Mouse (Mus musculus): ENCODE data around the gene Aebp2. TPM values are rescaled to one million over a fixed set of nuclear protein-coding genes. Genes with fewer than 3 reads are reported as not detected.

Aebp2 gene
- total and polyA plus RNA-seq, 2 experiments from 2014 or later = 5.2 to 14.8 TPM

DNA sequence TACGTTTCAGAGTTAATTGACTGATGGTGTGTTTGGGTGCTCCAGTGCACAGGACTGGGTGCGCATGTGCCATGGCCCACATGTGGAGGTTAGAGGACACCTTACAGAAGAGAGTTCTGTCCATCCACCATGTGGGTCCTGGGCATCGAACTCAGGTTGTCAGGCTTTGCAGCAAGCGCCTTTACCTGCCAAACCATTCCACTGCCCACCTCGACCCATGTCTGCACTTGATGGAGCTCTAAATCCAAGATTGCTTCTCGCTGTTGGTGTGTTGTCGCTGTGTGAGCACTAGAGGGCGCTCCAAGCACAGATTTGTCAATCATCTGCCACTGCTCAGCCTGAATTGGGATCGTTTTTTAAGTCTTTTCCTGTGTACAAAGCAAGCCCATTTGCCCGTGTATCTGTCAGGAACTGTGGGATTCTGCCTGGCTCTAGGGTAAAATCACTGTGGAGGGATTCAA, 92.5 kb downstream of the Aebp2 start:
- H3K27me3 ChIP-seq (ENCODE audit: control insufficient read depth, insufficient read depth, low read length) = no peaks in the 10 kb centered on the region
- TF ChIP-seq EP300 (IDR thresholded peaks at IDR 0.05; ENCODE audit: low read depth) (no peak), CTCF (IDR thresholded peaks at IDR 0.05; ENCODE audit: low read depth) (peak; percentile 94)
- H3K36me3 ChIP-seq (replicated peaks; ENCODE audit: control insufficient read depth, insufficient read depth, low read length) = no peaks in the 10 kb centered on the region
- no peak overlapping the region for H3K27ac ChIP-seq (ENCODE audit: low read depth)
- H3K4me1 ChIP-seq (ENCODE audit: control insufficient read depth, insufficient read depth) = no peaks in the 10 kb centered on the region
- WGBS = 16% methylated on average over 10 of the region's 10 CpGs
- ATAC-seq (ENCODE audit: insufficient read depth, low read depth) = peak; percentile 41
- no peaks in the 10 kb centered on the region for H3K9me3 ChIP-seq (replicated peaks; ENCODE audit: control insufficient read depth, low read length)
- H3K4me3 ChIP-seq (ENCODE audit: low read depth, low read length) = no peak overlapping the region
- H3K4me2 ChIP-seq (ENCODE audit: low read depth, low read length) = no peak overlapping the region
- no peak overlapping the region for H3K9ac ChIP-seq (replicated peaks; ENCODE audit: low read depth, low read length)
- DNase-seq (ENCODE audit: low spot score) = peak; percentile 58

DNA sequence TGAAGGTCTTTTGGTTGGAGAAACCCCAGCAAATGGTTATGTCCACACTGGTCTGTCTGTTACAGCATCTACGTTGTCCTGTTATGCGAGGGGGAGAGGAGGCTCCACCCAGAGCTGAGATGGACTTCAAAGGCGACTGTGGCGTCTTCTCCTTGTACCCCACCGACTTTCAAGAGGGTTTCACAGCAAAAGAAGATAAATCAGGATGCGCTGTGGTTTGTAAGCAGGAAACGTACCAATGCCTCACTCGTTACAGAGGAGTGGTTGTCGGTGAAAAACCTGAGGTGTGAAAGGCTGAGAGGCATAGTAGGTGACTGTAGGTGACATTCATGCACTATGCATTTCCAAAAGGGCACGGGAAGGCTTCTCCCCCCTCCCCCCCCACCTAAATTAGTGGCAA, 99.6 kb downstream of the Aebp2 start:
- H3K4me3 ChIP-seq (ENCODE audit: low read depth, low read length) = no peak overlapping the region
- no peak overlapping the region for H3K9ac ChIP-seq (replicated peaks; ENCODE audit: low read depth, low read length)
- 66% methylated on average over 10 of the region's 10 CpGs for WGBS
- no peaks in the 10 kb centered on the region for H3K27me3 ChIP-seq (ENCODE audit: control insufficient read depth, insufficient read depth, low read length)
- H3K36me3 ChIP-seq (replicated peaks; ENCODE audit: control insufficient read depth, insufficient read depth, low read length) = no peaks in the 10 kb centered on the region
- H3K9me3 ChIP-seq (replicated peaks; ENCODE audit: control insufficient read depth, low read length) = no peaks in the 10 kb centered on the region
- H3K4me2 ChIP-seq (ENCODE audit: low read depth, low read length) = no peak overlapping the region
- no peak for TF ChIP-seq EP300 (IDR thresholded peaks at IDR 0.05; ENCODE audit: low read depth)
- TF ChIP-seq CTCF (IDR thresholded peaks at IDR 0.05; ENCODE audit: low read depth) = no peak
- ATAC-seq (ENCODE audit: insufficient read depth, low read depth) (no peak), DNase-seq (ENCODE audit: low spot score) (no peak)
- H3K27ac ChIP-seq (ENCODE audit: low read depth) = no peak overlapping the region
- no peaks in the 10 kb centered on the region for H3K4me1 ChIP-seq (ENCODE audit: control insufficient read depth, insufficient read depth)

Other genes starting within 250 kb of the Aebp2 start
- gene Plekha5, start 198.6 kb upstream of the Aebp2 start, total RNA-seq (2014; rRNA removed; ENCODE audit: low replicate concordance) = 18.2 and 34.0 TPM in 2 replicates
- gene Plekha5, start 198.6 kb upstream of the Aebp2 start, polyA plus RNA-seq (2015; fragmentation: Nextera tagmentation; extraction: Ambion mirVana) = 15.4 and 16.9 TPM in 2 replicates
- not detected in 2 replicates for gene Gm11077, start 106.6 kb downstream of the Aebp2 start, total RNA-seq (2014; rRNA removed; ENCODE audit: low replicate concordance)
- not detected in 2 replicates for gene Gm11077, start 106.6 kb downstream of the Aebp2 start, polyA plus RNA-seq (2015; fragmentation: Nextera tagmentation; extraction: Ambion mirVana)

All from heart, postnatal 0 days (tissue).